Mouse (Mus musculus) left cerebral cortex, postnatal 25 days (tissue): ENCODE data around the gene Gm10324. TPM values are rescaled to one million over a fixed set of nuclear protein-coding genes. Genes with fewer than 3 reads are reported as not detected.
"Not testable (repeated sequence)": the region's sequence is repeated elsewhere in the genome, so short reads cannot be mapped to it uniquely, and the experiment has no call there.

ENCODE experiments used
- DNase-seq, 2 experiments: peaks; one replicate each; pipeline ENCODE4 v3.0.0; 2022; ENCODE audit warnings: low spot score in 2 of 2, mixed read lengths in 1 of 2
- intact Hi-C: fragments of 180-260 bp; cut with DNase I; formaldehyde crosslinking; loops from one replicate; pipeline ENCODE4 v1.15.1; 2025
- total RNA-seq, 2 experiments: library from RNA; stranded (reverse); gene quantifications; 2 replicates each; pipeline ENCODE4 v1.2.3; 2021

Gm10324 gene
- not detected for total RNA-seq

- intact Hi-C loops, DNase-seq: not testable (repeated sequence)
Observed at GRCm38 (mm10) chr13:66119247-66119646, at the start of gene Gm10324. TSS of gene Gm10324 (plus strand) at chr13:66119547.

Other genes with a start within 250 kb of the Gm10324 start
- gene Gm10772, start 108.0 kb downstream of the Gm10324 start, total RNA-seq = not detected